Mouse (Mus musculus): ENCODE results near the gene Samd13. TPM values are rescaled to one million over a fixed set of nuclear protein-coding genes. Genes with fewer than 3 reads are reported as not detected.

The Samd13 gene
- polyA plus RNA-seq, 1 experiment from 2014 or later: 1.4 TPM

GRCm38 (mm10) chr3:146628227-146628982, 57.0 kb downstream of the Samd13 start:
- 54% methylated on average over 8 of the region's 8 CpGs for WGBS
- H3K36me3 ChIP-seq (ENCODE audit: control insufficient read depth, insufficient read depth, low read length): no peaks in the 10 kb centered on the region
- no peak overlapping the region for H3K4me3 ChIP-seq (ENCODE audit: low read length)
- ATAC-seq (ENCODE audit: low read depth): no peak
- H3K9me3 ChIP-seq (ENCODE audit: control insufficient read depth, low read length): no peaks in the 10 kb centered on the region
- no peaks in the 10 kb centered on the region for H3K27me3 ChIP-seq (ENCODE audit: control insufficient read depth, insufficient read depth, low read depth, low read length)
- no peak overlapping the region for H3K4me2 ChIP-seq (ENCODE audit: low read depth, low read length)
- H3K4me1 ChIP-seq (replicated peaks; ENCODE audit: control insufficient read depth, insufficient read depth, low read length): no peaks in the 10 kb centered on the region
- no peak overlapping the region for H3K9ac ChIP-seq (ENCODE audit: low read length)
- H3K27ac ChIP-seq (ENCODE audit: low read length): no peak overlapping the region

- H3K4me1 ChIP-seq (replicated peaks; ENCODE audit: control insufficient read depth, insufficient read depth, low read length): no peaks in the 10 kb centered on the region
- ATAC-seq (ENCODE audit: low read depth): no peak
- H3K9me3 ChIP-seq (ENCODE audit: control insufficient read depth, low read length): no peaks in the 10 kb centered on the region
- H3K4me3 ChIP-seq (ENCODE audit: low read length): no peak overlapping the region
- H3K27me3 ChIP-seq (ENCODE audit: control insufficient read depth, insufficient read depth, low read depth, low read length): no peaks in the 10 kb centered on the region
- H3K4me2 ChIP-seq (ENCODE audit: low read depth, low read length): no peak overlapping the region
- WGBS: 75% methylated on average over 4 of the region's 4 CpGs
- H3K9ac ChIP-seq (ENCODE audit: low read length): no peak overlapping the region
- H3K36me3 ChIP-seq (ENCODE audit: control insufficient read depth, insufficient read depth, low read length): no peaks in the 10 kb centered on the region
- no peak overlapping the region for H3K27ac ChIP-seq (ENCODE audit: low read length)
These were observed 59.6 kb downstream of the Samd13 start for GRCm38 (mm10) chr3:146625766-146626165.

- Histone ChIP-seq H3K4me2 (ENCODE audit: low read depth, low read length) (no peak overlapping the region), H3K4me3 (ENCODE audit: low read length) (no peak overlapping the region), H3K36me3 (ENCODE audit: control insufficient read depth, insufficient read depth, low read length) (no peaks in the 10 kb centered on the region), H3K4me1 (replicated peaks; ENCODE audit: control insufficient read depth, insufficient read depth, low read length) (no peaks in the 10 kb centered on the region), H3K9ac (ENCODE audit: low read length) (no peak overlapping the region), H3K27ac (ENCODE audit: low read length) (no peak overlapping the region), H3K27me3 (ENCODE audit: control insufficient read depth, insufficient read depth, low read depth, low read length) (no peaks in the 10 kb centered on the region), H3K9me3 (ENCODE audit: control insufficient read depth, low read length) (no peaks in the 10 kb centered on the region)
- ATAC-seq (ENCODE audit: low read depth): no peak
- WGBS: 84% methylated on average over 11 of the region's 11 CpGs
These were observed 63.4 kb downstream of the Samd13 start for GRCm38 (mm10) chr3:146621966-146622365.

GRCm38 (mm10) chr3:146620555-146621249, 64.7 kb downstream of the Samd13 start:
- 71% methylated on average over 14 of the region's 14 CpGs for WGBS

GRCm38 (mm10) chr3:146620101-146620500, 65.3 kb downstream of the Samd13 start:
- WGBS: 79% methylated on average over 10 of the region's 10 CpGs
- Histone ChIP-seq H3K27ac (ENCODE audit: low read length) (no peak overlapping the region), H3K4me2 (ENCODE audit: low read depth, low read length) (no peak overlapping the region), H3K9me3 (ENCODE audit: control insufficient read depth, low read length) (no peaks in the 10 kb centered on the region), H3K36me3 (ENCODE audit: control insufficient read depth, insufficient read depth, low read length) (no peaks in the 10 kb centered on the region), H3K4me3 (ENCODE audit: low read length) (no peak overlapping the region), H3K9ac (ENCODE audit: low read length) (no peak overlapping the region), H3K4me1 (replicated peaks; ENCODE audit: control insufficient read depth, insufficient read depth, low read length) (no peaks in the 10 kb centered on the region), H3K27me3 (ENCODE audit: control insufficient read depth, insufficient read depth, low read depth, low read length) (no peaks in the 10 kb centered on the region)
- no peak for ATAC-seq (ENCODE audit: low read depth)

More at GRCm38 (mm10) chr3:146620555-146621249, 64.7 kb downstream of the Samd13 start:
- no peaks in the 10 kb centered on the region for H3K36me3 ChIP-seq (ENCODE audit: control insufficient read depth, insufficient read depth, low read length)
- no peak for ATAC-seq (ENCODE audit: low read depth)
- no peak overlapping the region for H3K9ac ChIP-seq (ENCODE audit: low read length)
- H3K4me3 ChIP-seq (ENCODE audit: low read length): no peak overlapping the region
- no peak overlapping the region for H3K27ac ChIP-seq (ENCODE audit: low read length)
- H3K9me3 ChIP-seq (ENCODE audit: control insufficient read depth, low read length): no peaks in the 10 kb centered on the region
- no peaks in the 10 kb centered on the region for H3K27me3 ChIP-seq (ENCODE audit: control insufficient read depth, insufficient read depth, low read depth, low read length)
- no peaks in the 10 kb centered on the region for H3K4me1 ChIP-seq (replicated peaks; ENCODE audit: control insufficient read depth, insufficient read depth, low read length)
- no peak overlapping the region for H3K4me2 ChIP-seq (ENCODE audit: low read depth, low read length)

GRCm38 (mm10) chr3:146618357-146618756, 67.0 kb downstream of the Samd13 start:
- Histone ChIP-seq H3K27me3 (ENCODE audit: control insufficient read depth, insufficient read depth, low read depth, low read length) (no peaks in the 10 kb centered on the region), H3K36me3 (ENCODE audit: control insufficient read depth, insufficient read depth, low read length) (no peaks in the 10 kb centered on the region), H3K4me1 (replicated peaks; ENCODE audit: control insufficient read depth, insufficient read depth, low read length) (no peaks in the 10 kb centered on the region), H3K27ac (ENCODE audit: low read length) (no peak overlapping the region), H3K4me3 (ENCODE audit: low read length) (no peak overlapping the region), H3K9ac (ENCODE audit: low read length) (no peak overlapping the region), H3K4me2 (ENCODE audit: low read depth, low read length) (no peak overlapping the region), H3K9me3 (ENCODE audit: control insufficient read depth, low read length) (no peaks in the 10 kb centered on the region)
- WGBS: 49% methylated on average over 4 of the region's 4 CpGs
- ATAC-seq (ENCODE audit: low read depth): no peak

GRCm38 (mm10) chr3:146617946-146618345, 67.4 kb downstream of the Samd13 start:
- no peaks in the 10 kb centered on the region for H3K9me3 ChIP-seq (ENCODE audit: control insufficient read depth, low read length)
- no peaks in the 10 kb centered on the region for H3K4me1 ChIP-seq (replicated peaks; ENCODE audit: control insufficient read depth, insufficient read depth, low read length)
- H3K4me2 ChIP-seq (ENCODE audit: low read depth, low read length): no peak overlapping the region
- H3K27ac ChIP-seq (ENCODE audit: low read length): no peak overlapping the region
- H3K36me3 ChIP-seq (ENCODE audit: control insufficient read depth, insufficient read depth, low read length): no peaks in the 10 kb centered on the region
- H3K27me3 ChIP-seq (ENCODE audit: control insufficient read depth, insufficient read depth, low read depth, low read length): no peaks in the 10 kb centered on the region
- H3K4me3 ChIP-seq (ENCODE audit: low read length): no peak overlapping the region
- H3K9ac ChIP-seq (ENCODE audit: low read length): no peak overlapping the region
- ATAC-seq (ENCODE audit: low read depth): no peak

- no peak overlapping the region for H3K4me2 ChIP-seq (ENCODE audit: low read depth, low read length)
- no peak overlapping the region for H3K9ac ChIP-seq (ENCODE audit: low read length)
- no peaks in the 10 kb centered on the region for H3K9me3 ChIP-seq (ENCODE audit: control insufficient read depth, low read length)
- H3K36me3 ChIP-seq (ENCODE audit: control insufficient read depth, insufficient read depth, low read length): no peaks in the 10 kb centered on the region
- H3K27ac ChIP-seq (ENCODE audit: low read length): no peak overlapping the region
- H3K4me1 ChIP-seq (replicated peaks; ENCODE audit: control insufficient read depth, insufficient read depth, low read length): no peaks in the 10 kb centered on the region
- no peak for ATAC-seq (ENCODE audit: low read depth)
- 63% methylated on average over 5 of the region's 5 CpGs for WGBS
- H3K27me3 ChIP-seq (ENCODE audit: control insufficient read depth, insufficient read depth, low read depth, low read length): no peaks in the 10 kb centered on the region
- no peak overlapping the region for H3K4me3 ChIP-seq (ENCODE audit: low read length)
These were observed 68.7 kb downstream of the Samd13 start for GRCm38 (mm10) chr3:146616533-146617283.

GRCm38 (mm10) chr3:146615496-146615895, 69.9 kb downstream of the Samd13 start, which contains the start of gene Dnase2b:
Dnase2b (minus strand) TSS chr3:146615596.
- Histone ChIP-seq H3K4me2 (ENCODE audit: low read depth, low read length) (no peak within 1 kb of the TSS), H3K9me3 (ENCODE audit: control insufficient read depth, low read length) (no peaks in the 10 kb centered on the region), H3K4me1 (replicated peaks; ENCODE audit: control insufficient read depth, insufficient read depth, low read length) (no peaks in the 10 kb centered on the region), H3K27me3 (ENCODE audit: control insufficient read depth, insufficient read depth, low read depth, low read length) (no peaks in the 10 kb centered on the region), H3K36me3 (ENCODE audit: control insufficient read depth, insufficient read depth, low read length) (no peaks in the 10 kb centered on the region), H3K27ac (ENCODE audit: low read length) (no peak within 1 kb of the TSS), H3K9ac (ENCODE audit: low read length) (no peak within 1 kb of the TSS), H3K4me3 (ENCODE audit: low read length) (no peak within 1 kb of the TSS)
- 85% methylated on average over 4 of the region's 4 CpGs for WGBS
- ATAC-seq (ENCODE audit: low read depth): no peak
